ENCODE assay signal across 29 mouse cellular contexts in the genomic region with DNA sequence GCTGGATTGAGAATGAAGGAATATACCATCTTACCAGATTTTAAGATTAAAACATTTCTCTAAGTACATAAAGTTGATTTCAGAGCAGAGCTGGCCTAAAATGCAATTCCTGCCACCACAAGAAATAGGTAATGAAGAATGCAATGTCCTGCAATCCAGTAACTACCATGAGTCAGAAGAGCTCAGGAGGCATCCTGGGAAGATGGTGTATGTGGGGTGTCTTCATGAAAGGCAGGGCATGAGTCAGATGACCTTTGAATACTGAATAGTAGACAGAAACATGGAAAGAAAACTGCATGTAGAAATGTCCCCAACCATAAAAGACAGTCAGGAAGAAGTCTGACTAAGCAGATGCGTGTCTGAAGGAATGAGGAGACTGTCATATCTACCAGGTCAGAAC.
DNase-seq lines count a peak whose midpoint lies in the region; TF ChIP-seq lines count a peak whose summit lies in the region.
"Had no signal": no experiment of that assay in that cellular context is flagged by ENCODE, and none has a peak within 500 bp of the region (broad histone marks: within the 10 kb centered on the region; RNA-seq: fewer than 3 reads in every experiment).

No protein-coding gene starts in this region.

- H3K4me1 ChIP-seq in embryonic fibroblast, embryonic 13.5 days (ENCODE audit: control insufficient read depth, insufficient read depth, low read length) = no peaks in the 10 kb centered on the region
- H3K4me1 ChIP-seq in hindbrain, embryonic 10.5 days (replicated peaks) = no peaks in the 10 kb centered on the region
- H3K4me1 ChIP-seq: embryonic facial prominence, embryonic 12.5 days; embryonic facial prominence, embryonic 15.5 days; forebrain, embryonic 12.5 days; forebrain, embryonic 15.5 days; heart, embryonic 10.5 days; heart, embryonic 13.5 days; hindbrain, embryonic 12.5 days; hindbrain, embryonic 15.5 days had no signal

- peak; percentile 5 for DNase-seq in adrenal gland, adult 8-10 months
- no peak for DNase-seq in adrenal gland, postnatal 4 days (ENCODE audit: low spot score in 2 of 2)
- DNase-seq in 3T3-L1 (ENCODE audit: low read depth, low spot score) (peak; percentile 66), 416B (ENCODE audit: low read depth) (peak; percentile 27)
- no peak for DNase-seq in urinary bladder, postnatal 10 days (ENCODE audit: low spot score)
- no peak for DNase-seq in hindbrain, embryonic 10.5 days (ENCODE audit: low spot score)
- DNase-seq: B cell, adult 2 months; cerebellum, adult 11 months; cerebellum, adult 2 months; cerebellum, adult 9-11 months; cerebellum, postnatal 25 days; gastrocnemius, postnatal 10 days; gastrocnemius, postnatal 36 days; heart, adult 2 months; heart, postnatal 14 days; heart, postnatal 4 days; kidney, adult 2 months had no signal

- TF ChIP-seq CTCF in embryonic fibroblast, embryonic 13.5 days (IDR thresholded peaks at IDR 0.05; ENCODE audit: borderline replicate concordance, insufficient read depth, low read length) = no peak

- H3K36me3 ChIP-seq in hindbrain, embryonic 10.5 days = no peaks in the 10 kb centered on the region
- H3K36me3 ChIP-seq: embryonic facial prominence, embryonic 12.5 days; embryonic facial prominence, embryonic 15.5 days; forebrain, embryonic 12.5 days; forebrain, embryonic 15.5 days; heart, embryonic 13.5 days; hindbrain, embryonic 12.5 days; hindbrain, embryonic 15.5 days had no signal

- 0 out of 2 replicates have a peak overlapping the region, but pooled peaks have one; percentile 18 for H3K27ac ChIP-seq in embryonic fibroblast, embryonic 13.5 days (ENCODE audit: insufficient read depth, low read length)
- no peak overlapping the region for H3K27ac ChIP-seq in hindbrain, embryonic 10.5 days
- H3K27ac ChIP-seq: embryonic facial prominence, embryonic 12.5 days; embryonic facial prominence, embryonic 15.5 days; forebrain, embryonic 12.5 days; forebrain, embryonic 15.5 days; heart, adult 2 months; heart, embryonic 10.5 days; heart, embryonic 13.5 days; hindbrain, embryonic 12.5 days; hindbrain, embryonic 15.5 days had no signal

- H3K27me3 ChIP-seq in hindbrain, embryonic 10.5 days (ENCODE audit: insufficient read depth, poor library complexity, severe bottlenecking) = no peaks in the 10 kb centered on the region
- H3K27me3 ChIP-seq: CH12.LX; embryonic facial prominence, embryonic 12.5 days; embryonic facial prominence, embryonic 15.5 days; forebrain, embryonic 12.5 days; forebrain, embryonic 15.5 days; heart, embryonic 13.5 days; hindbrain, embryonic 12.5 days; hindbrain, embryonic 15.5 days had no signal

- H3K4me3 ChIP-seq in embryonic fibroblast, embryonic 13.5 days (ENCODE audit: insufficient read depth, low read length) = no peak overlapping the region
- no peak overlapping the region for H3K4me3 ChIP-seq in hindbrain, embryonic 10.5 days
- H3K4me3 ChIP-seq: embryonic facial prominence, embryonic 12.5 days; embryonic facial prominence, embryonic 15.5 days; erythroblast, embryonic 14.5 days; forebrain, embryonic 12.5 days; forebrain, embryonic 15.5 days; heart, adult 2 months; heart, embryonic 10.5 days; heart, embryonic 13.5 days; hindbrain, embryonic 12.5 days; hindbrain, embryonic 15.5 days had no signal

- 93% methylated on average over 1 of the region's 1 CpGs for WGBS in hindbrain, embryonic 10.5 days

- TF ChIP-seq POLR2A in embryonic fibroblast, embryonic 13.5 days (IDR thresholded peaks at IDR 0.05; ENCODE audit: low read depth, low read length) = no peak

- no peaks in the 10 kb centered on the region for H3K9me3 ChIP-seq in hindbrain, embryonic 10.5 days
- H3K9me3 ChIP-seq: embryonic facial prominence, embryonic 12.5 days; embryonic facial prominence, embryonic 15.5 days; forebrain, embryonic 12.5 days; forebrain, embryonic 15.5 days; G1E; heart, embryonic 10.5 days; heart, embryonic 13.5 days; hindbrain, embryonic 12.5 days; hindbrain, embryonic 15.5 days had no signal

Comparison
In these comparisons a context has a peak if more than half of its experiments do, and no peak if none do; other contexts are left out.
1. DNase-seq: peak in adrenal gland, adult 8-10 months (single experiment), 3T3-L1 (single experiment) and 416B (single experiment); none in adrenal gland, postnatal 4 days (0 of 2), urinary bladder, postnatal 10 days (single experiment) and hindbrain, embryonic 10.5 days (single experiment).